Mouse (Mus musculus) bone marrow, adult 2 months (tissue): ENCODE results near the gene Sap25.

ENCODE experiments used
- CTCF ChIP-seq: fragments of 200-500 bp; IDR thresholded peaks from 2 replicates; pipeline ENCODE4 v1.5.1; 2011; ENCODE audit warnings: low read length, control low read depth; ENCODE audit not compliant: control insufficient read depth, insufficient read depth
- POLR2A ChIP-seq: fragments of 200-500 bp; IDR thresholded peaks from 2 replicates; pipeline ENCODE4 v1.6.1; 2011; ENCODE audit warnings: low read depth, mild to moderate bottlenecking, control low read depth, low read length, borderline replicate concordance; ENCODE audit not compliant: control insufficient read depth

- TF ChIP-seq POLR2A (no peak), CTCF (no peak)
Measured at GRCm38 (mm10) chr5:137685653-137686052, 44.5 kb downstream of the Sap25 start.
